Mouse (Mus musculus): Measurements from ENCODE around the gene Tgif2.

The Tgif2 gene

GRCm38 (mm10) chr2:156903367-156903766 is 63.6 kb downstream of the Tgif2 start:
- DNase-seq (ENCODE audit: low read depth in 1 of 2, low spot score in 2 of 2) = no peak
